Mouse (Mus musculus) left cerebral cortex, adult 18-20 months (tissue): ENCODE results near the gene Tmem263. TPM values are rescaled to one million over a fixed set of nuclear protein-coding genes. Genes with fewer than 3 reads are reported as not detected.

Experiments used
- total RNA-seq, 2 experiments: library from RNA; stranded (reverse); gene quantifications; 2 replicates each; pipeline ENCODE4 v1.2.3; 2021

Tmem263 gene
- total RNA-seq, 2 experiments from 2014 or later: 37.8 to 43.6 TPM

Other genes starting within 250 kb of the Tmem263 start
- gene Ric8b, start 185.0 kb upstream of the Tmem263 start, total RNA-seq: 10 to 100 TPM; 63.5 to 65.4 TPM
- under 1 TPM; 0.45 to 0.70 TPM for gene Fhl4, start 132 bp upstream of the Tmem263 start, total RNA-seq
- gene Mterf2, start 25.4 kb downstream of the Tmem263 start, total RNA-seq: 10 to 100 TPM; 16.6 to 18.2 TPM
- gene Cry1, start 82.4 kb downstream of the Tmem263 start, total RNA-seq: 10 to 100 TPM; 23.9 to 33.3 TPM